Mouse (Mus musculus) inflammation-experienced regulatory T-cells, adult 6 months (primary cell): ENCODE data around the gene Lancl2. TPM values are rescaled to one million over a fixed set of nuclear protein-coding genes. Genes with fewer than 3 reads are reported as not detected.

Experiments
- ATAC-seq: one replicate; pipeline ENCODE4 v1.8.0; 2017
- polyA plus RNA-seq, 3 experiments: library from polyadenylated mRNA; unstranded; fragments of 100-300 nt; shearing (Covaris generic); gene quantifications; one replicate each; pipeline ENCODE4 v1.2.1; 2017

Gene Lancl2
- polyA plus RNA-seq, 3 experiments from 2014 or later, result 2.5 to 7.6 (median 2.9) TPM

DNA sequence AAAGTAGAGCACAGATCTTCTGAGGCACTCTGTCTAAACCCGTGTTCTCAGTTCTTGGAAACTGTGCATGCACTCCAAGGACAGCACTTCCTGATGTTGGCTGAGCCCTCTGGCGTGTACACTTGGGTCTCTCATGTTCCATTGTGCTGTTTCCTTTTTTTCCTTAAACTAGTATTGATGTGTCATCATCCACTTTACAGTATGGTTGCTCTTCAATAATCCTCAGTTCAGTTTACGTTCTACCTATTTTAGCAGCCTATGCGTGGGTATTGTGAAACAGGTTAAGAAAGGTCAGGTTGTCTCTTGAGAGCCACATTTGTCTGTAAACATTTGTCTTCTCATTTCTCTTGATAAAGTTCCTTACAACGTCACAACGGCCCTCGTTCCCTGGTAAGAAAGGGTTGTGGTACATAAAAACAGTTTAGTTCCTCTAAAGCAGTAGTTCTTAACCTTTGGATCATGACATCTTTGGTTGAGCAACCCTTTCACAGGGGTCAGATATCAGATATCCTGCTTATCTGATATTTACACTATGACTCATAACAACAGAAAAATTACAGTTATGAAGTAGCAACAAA, 66.7 kb downstream of the Lancl2 start:
- ATAC-seq, result no peak

DNA sequence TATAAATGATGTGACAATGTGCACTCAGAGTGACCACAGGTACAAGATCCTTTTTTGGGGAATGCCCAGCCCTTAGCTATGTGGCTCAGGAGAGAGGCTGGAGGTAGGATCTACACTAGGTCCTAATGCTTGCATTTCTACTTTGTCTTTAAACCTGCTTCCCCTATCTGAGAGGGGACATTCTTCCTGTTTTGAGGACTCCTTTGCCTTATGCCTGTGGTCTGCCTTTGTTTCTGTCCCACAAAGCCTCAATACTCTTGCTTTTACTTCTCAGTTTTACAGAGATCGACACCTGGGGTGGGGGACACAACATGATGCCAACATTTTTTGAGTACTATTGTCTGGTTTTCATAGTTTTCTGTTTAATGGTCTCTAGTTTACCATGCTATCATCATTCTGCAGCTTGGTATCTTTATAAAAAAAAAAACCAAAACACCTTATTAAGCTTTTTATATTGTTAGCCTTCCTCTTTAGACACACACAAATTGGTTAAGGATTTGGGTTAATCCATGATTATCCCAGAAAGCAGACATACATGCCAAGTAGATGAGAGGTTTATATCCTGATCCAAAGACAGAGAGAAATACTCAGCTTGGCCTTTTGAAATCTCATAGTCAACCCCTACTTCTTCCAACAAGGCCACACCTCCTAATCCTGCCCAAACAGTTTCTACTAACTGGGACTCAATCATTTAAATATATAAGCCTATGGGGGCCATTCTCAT, 68.3 kb downstream of the Lancl2 start:
- ATAC-seq, result no peak

DNA sequence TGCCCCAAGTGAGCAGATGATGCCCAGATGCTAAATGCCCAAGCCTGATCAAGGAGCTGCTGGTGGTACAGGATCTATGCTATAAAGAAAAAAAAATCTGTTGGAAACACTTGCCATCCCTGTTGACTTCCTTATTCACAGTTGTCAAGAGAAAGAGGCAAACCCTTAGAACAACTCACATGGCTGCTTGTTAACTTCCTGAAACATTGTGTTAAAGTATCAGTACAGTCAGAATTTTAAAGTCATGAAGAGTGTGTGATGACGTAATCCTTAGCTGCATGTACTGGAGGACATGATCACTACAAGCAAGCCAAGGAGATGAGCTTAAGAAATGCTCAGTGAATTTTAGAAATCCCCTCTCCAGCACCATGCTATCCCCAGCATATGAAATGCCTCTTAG, 71.5 kb downstream of the Lancl2 start:
- ATAC-seq, result no peak

DNA sequence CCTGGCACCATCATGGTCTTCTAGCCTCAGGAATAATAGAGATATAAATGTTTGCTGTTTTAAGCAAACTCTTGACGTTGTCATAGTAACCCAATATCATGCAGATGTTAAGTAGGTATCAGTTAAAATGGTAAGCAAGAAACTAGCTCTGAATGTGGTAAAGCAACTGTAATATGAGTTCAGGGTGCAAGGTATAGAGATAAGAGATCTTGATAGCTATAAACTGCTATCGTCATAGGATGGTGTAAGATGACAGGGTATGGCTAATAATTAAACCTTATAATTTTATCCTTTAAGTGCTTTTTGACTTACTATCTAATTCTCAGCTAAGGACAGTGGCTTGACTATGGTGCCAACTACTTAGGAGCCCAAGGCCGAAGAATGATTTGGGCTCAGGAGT, 78.0 kb downstream of the Lancl2 start:
- ATAC-seq, result no peak

DNA sequence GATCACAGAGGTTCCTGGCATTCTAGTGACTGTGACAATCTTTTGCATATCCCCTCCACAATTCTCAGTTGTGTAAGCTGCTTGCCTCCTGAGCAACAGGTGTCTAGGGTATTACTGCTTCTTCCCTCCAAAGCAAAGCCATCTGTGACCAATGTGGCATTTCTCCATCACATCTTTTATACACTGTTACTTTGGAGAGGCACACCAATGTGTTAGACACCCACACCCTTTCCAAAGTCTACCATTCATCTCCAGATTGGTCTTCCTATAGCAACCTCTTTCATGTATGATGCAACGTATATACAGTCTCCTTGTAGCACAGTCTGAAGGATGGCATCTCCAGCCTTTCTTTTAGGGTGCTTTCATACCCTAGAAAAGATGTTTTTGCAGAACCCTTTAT, 80.3 kb downstream of the Lancl2 start:
- no peak for ATAC-seq

DNA sequence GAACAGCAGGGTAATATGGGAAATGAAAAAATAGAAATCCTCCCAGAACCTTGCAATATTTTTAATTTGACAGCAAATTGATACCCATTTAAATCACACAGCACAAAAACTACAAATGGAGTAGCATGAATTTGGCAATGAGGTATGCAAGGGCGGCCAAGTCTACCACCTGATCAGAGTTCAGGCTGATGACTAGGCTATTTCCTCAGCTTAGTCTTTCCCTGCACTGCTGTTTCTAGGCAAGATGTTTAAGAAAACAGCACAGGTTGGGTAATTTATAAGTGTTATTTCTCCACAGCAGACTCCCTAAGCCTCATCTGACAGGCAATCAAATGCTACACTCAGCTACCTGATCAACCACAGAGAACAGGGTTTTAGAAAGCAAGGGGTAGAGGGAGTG, 81.9 kb downstream of the Lancl2 start:
- no peak for ATAC-seq

DNA sequence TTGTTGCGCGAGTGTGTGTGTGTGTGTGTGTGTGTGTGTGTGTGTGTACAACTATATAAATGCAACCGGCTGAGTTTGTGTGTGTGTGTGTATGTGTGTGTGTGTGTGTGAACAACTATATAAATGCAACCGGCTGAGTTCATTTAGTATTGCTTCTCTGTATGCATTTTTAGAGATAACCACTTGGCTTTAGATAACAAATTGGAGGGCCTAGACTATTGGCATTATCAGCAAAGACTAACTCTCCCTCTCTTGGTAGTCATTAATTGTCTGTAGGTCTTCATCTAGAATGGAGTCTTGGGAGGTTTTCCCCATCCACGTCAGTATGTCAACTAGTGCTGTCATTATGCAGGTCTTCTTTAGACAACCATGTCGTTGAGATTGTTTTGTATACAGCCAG, 85.0 kb downstream of the Lancl2 start:
- ATAC-seq, result no peak

Other genes with a start within 250 kb of the Lancl2 start
- 10 to 100 TPM; 12.9 to 22.8 (median 20.5) TPM for gene Ppm1k, start 167.1 kb upstream of the Lancl2 start, polyA plus RNA-seq
- gene Herc6, start 121.5 kb upstream of the Lancl2 start, polyA plus RNA-seq, result 10 to 100 TPM; 18.3 to 35.1 (median 24.0) TPM
- 1 to 10 TPM; 3.2 to 4.5 (median 3.7) TPM for gene Pyurf, start 10.5 kb upstream of the Lancl2 start, polyA plus RNA-seq
- gene Vopp1, start 122.6 kb downstream of the Lancl2 start, polyA plus RNA-seq, result 10 to 100 TPM; 11.8 to 15.9 (median 13.7) TPM
- gene Vmn1r21, start 147.8 kb downstream of the Lancl2 start, polyA plus RNA-seq, result not detected
- not detected for gene Vmn1r22, start 205.5 kb downstream of the Lancl2 start, polyA plus RNA-seq
- gene Vmn1r23, start 224.3 kb downstream of the Lancl2 start, polyA plus RNA-seq, result not detected